Mouse (Mus musculus) hindbrain, embryonic 10.5 days (tissue): ENCODE results near the gene Nppa. TPM values are rescaled to one million over a fixed set of nuclear protein-coding genes. Genes with fewer than 3 reads are reported as not detected.
A peak's percentile ranks its signal among the peaks of the same experiment; 100 is the strongest.
"Not testable (repeated sequence)": the region's sequence is repeated elsewhere in the genome, so short reads cannot be mapped to it uniquely, and the experiment has no call there.

Experiments
- DNase-seq: peaks from one replicate; pipeline ENCODE4 v3.0.0-alpha.2; 2017; ENCODE audit warnings: low spot score
- H3K27ac ChIP-seq: fragments of 300-500 bp; sonication (generic); 2 replicates; pipeline ENCODE4 v1.5.1; 2016; ENCODE audit warnings: mild to moderate bottlenecking, moderate library complexity
- H3K27me3 ChIP-seq: fragments of 300-500 bp; sonication (generic); 2 replicates; pipeline ENCODE4 v1.6.1; 2016; ENCODE audit warnings: mild to moderate bottlenecking; ENCODE audit not compliant: poor library complexity, insufficient read depth, severe bottlenecking
- H3K36me3 ChIP-seq: fragments of 300-500 bp; sonication (generic); 2 replicates; pipeline ENCODE4 v1.6.1; 2016; ENCODE audit warnings: mild to moderate bottlenecking, moderate library complexity
- H3K4me1 ChIP-seq: fragments of 300-500 bp; sonication (generic); replicated peaks from 2 replicates; pipeline ENCODE4 v1.6.1; 2016; ENCODE audit warnings: mild to moderate bottlenecking
- H3K4me3 ChIP-seq: fragments of 300-500 bp; sonication (generic); 2 replicates; pipeline ENCODE4 v1.5.1; 2016; ENCODE audit warnings: mild to moderate bottlenecking, moderate library complexity
- H3K9me3 ChIP-seq: fragments of 300-500 bp; sonication (generic); 2 replicates; pipeline ENCODE4 v1.6.1; 2016; ENCODE audit warnings: mild to moderate bottlenecking, moderate library complexity
- WGBS: fragments of 180-500 bp; shearing (Covaris S2); methylation state at CpG from one replicate; pipeline ENCODE4 v1.1.7; 2016; 5-methylcytosine and 5-hydroxymethylcytosine counted together
- polyA plus RNA-seq: library from polyadenylated mRNA; unstranded; fragments of >200 nt; fragmentation: Nextera tagmentation; extraction: Ambion mirVana; gene quantifications from 2 replicates; pipeline ENCODE4 v1.2.1, GENCODE M21; 2016

Gene Nppa
- polyA plus RNA-seq, 1 experiment from 2014 or later = 0.21 TPM

DNA sequence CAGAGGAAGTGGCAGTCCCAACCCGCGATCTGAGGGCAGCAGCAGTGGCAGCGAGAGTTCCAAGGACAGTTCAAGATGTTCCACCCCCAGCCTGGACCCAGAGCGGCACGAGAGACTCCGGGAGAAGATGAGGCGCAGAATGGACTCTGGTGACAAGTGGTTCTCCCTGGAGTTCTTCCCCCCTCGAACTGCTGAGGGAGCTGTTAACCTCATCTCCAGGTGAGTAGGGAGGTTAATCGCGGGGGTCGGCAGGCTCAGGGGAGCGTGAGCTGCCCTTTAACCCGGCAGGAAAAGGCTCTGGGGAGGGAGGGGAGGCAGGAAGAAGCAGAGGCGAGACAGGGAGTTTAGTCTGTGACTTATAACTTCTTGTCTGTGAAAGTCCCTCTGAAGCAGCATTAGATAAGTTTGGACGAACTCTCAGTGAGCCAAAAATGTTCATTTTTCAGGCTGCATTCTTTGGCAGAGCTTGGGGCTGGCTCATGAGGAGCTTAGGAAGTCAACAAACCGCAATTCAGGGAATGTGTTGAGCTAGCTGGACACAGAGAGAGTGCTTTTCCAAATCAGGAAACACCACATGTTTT is 41.2 kb downstream of the Nppa start:
- 5% methylated on average over 16 of the region's 16 CpGs for WGBS
- no peak for DNase-seq

DNA sequence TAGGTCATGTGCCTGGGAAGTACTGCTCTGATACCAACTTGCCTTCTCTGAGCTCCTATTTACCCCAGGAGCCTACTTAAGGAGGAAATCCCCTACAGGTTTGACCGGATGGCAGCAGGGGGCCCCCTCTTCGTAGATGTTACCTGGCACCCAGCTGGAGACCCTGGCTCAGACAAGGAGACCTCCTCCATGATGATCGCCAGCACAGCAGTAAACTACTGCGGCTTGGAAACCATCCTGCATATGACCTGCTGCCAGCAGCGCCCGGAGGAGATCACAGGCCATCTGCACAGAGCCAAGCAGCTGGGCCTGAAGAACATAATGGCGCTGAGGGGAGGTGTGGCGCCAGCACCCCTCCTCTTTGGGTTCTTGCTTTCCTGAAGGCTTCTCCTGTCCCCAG is 42.8 kb downstream of the Nppa start:
- not testable (repeated sequence) for H3K27ac ChIP-seq, DNase-seq, H3K9me3 ChIP-seq, H3K27me3 ChIP-seq
- Histone ChIP-seq H3K4me3 (peak overlapping the region; percentile 13; the same call in 1 of the 2 replicates), H3K36me3 (peaks cover 58% of the 10 kb centered on the region), H3K4me1 (peaks cover 54% of the 10 kb centered on the region)
- 89% methylated on average over 8 of the region's 8 CpGs for WGBS

More for the DNA sequence above, 41.2 kb downstream of the Nppa start:
- peak overlapping the region; percentile 91 for H3K27ac ChIP-seq
- H3K4me3 ChIP-seq = peak overlapping the region; percentile 81
- H3K4me1 ChIP-seq = peaks cover 62% of the 10 kb centered on the region
- peaks cover 46% of the 10 kb centered on the region for H3K36me3 ChIP-seq
- no peaks in the 10 kb centered on the region for H3K27me3 ChIP-seq
- H3K9me3 ChIP-seq = no peaks in the 10 kb centered on the region

DNA sequence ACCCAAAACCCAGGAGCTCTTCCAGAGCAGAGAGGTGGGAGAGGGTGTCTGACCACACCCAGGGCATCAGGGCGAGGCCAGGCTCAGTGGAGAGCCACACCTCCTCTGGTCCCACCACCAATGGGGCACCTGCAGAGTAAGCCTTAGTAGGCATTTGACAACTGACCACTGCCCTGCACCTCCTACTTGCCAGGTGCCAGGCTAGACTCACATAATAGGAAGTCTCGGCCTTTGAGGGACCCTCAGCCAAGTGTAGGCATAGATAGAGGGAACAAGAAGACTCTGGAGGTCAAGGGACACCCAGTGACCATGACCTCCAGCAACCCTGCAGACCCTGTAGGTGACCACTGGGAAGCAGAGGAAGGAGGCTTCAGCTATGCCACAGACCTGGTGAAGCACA is 43.6 kb downstream of the Nppa start:
- no peak overlapping the region for H3K27ac ChIP-seq
- no peak overlapping the region for H3K4me3 ChIP-seq
- 92% methylated on average over 2 of the region's 2 CpGs for WGBS
- H3K9me3 ChIP-seq = no peaks in the 10 kb centered on the region
- H3K4me1 ChIP-seq = peaks cover 52% of the 10 kb centered on the region
- no peaks in the 10 kb centered on the region for H3K27me3 ChIP-seq
- H3K36me3 ChIP-seq = peaks cover 66% of the 10 kb centered on the region
- DNase-seq = no peak

DNA sequence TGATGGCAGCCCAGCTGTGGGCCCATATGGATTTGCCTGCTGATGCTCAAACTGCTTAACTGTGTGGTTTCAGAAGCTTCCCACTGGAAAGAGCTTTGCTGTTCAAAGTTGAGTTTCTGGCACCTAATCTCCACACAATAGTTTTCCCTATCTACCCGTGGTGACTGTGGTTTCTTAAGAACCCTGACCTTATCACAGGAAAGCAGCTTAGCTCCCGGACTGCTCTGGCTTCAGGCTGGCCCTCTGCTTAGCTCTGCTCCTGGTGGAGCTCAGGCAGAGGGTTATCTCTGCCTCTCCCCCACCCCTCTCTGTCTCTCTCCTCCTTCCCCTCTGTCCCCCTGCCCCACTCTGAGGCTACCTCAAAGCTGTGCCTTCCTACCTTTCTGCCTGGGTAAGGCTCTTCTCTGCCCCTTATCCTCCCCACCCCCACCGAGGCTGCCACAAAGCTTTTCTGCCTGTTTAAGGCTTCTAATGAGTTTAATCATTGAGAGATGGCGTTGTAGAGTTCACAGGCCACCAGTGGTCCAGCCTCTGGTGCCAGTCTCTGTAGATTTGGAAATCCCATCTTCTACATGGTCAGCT is 46.0 kb downstream of the Nppa start:
- Histone ChIP-seq H3K36me3 (peaks cover 90% of the 10 kb centered on the region), H3K27ac (0 out of 2 replicates have a peak overlapping the region, but pooled peaks have one; percentile 62)
- 76% methylated on average over 4 of the region's 4 CpGs for WGBS

DNA sequence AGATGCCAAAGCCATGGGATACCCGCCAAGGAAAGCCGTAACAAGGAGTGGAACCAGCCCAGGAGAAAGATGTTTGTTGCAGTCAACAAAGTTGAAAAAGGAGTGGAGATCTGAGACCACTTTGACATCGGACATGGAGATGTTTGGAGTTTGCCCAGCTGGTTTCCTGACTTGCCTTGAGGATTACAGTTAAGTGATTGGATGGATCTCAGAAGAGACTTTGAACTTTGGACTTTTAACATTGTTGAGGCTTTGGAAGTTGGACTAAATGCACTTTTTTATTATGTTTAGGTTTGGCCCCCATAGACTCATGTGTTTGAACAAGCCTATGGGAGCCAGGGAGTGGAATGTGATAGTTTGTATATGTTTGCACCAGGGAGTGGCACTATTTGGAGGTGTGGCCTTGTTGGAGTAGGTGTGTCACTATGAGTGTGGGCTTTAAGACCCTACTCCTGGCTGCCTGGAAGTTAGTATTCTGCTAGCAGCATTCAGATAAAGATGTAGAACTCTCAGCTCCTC is 49.9 kb downstream of the Nppa start:
- H3K4me3 ChIP-seq, H3K9me3 ChIP-seq, H3K27me3 ChIP-seq, H3K4me1 ChIP-seq, DNase-seq, H3K27ac ChIP-seq: not testable (repeated sequence)
- 93% methylated on average over 3 of the region's 3 CpGs for WGBS
- H3K36me3 ChIP-seq = peaks cover 99% of the 10 kb centered on the region

More for the DNA sequence above, 46.0 kb downstream of the Nppa start:
- H3K4me3 ChIP-seq = no peak overlapping the region
- H3K27me3 ChIP-seq = no peaks in the 10 kb centered on the region
- no peaks in the 10 kb centered on the region for H3K9me3 ChIP-seq
- no peak for DNase-seq
- peaks cover 27% of the 10 kb centered on the region for H3K4me1 ChIP-seq

DNA sequence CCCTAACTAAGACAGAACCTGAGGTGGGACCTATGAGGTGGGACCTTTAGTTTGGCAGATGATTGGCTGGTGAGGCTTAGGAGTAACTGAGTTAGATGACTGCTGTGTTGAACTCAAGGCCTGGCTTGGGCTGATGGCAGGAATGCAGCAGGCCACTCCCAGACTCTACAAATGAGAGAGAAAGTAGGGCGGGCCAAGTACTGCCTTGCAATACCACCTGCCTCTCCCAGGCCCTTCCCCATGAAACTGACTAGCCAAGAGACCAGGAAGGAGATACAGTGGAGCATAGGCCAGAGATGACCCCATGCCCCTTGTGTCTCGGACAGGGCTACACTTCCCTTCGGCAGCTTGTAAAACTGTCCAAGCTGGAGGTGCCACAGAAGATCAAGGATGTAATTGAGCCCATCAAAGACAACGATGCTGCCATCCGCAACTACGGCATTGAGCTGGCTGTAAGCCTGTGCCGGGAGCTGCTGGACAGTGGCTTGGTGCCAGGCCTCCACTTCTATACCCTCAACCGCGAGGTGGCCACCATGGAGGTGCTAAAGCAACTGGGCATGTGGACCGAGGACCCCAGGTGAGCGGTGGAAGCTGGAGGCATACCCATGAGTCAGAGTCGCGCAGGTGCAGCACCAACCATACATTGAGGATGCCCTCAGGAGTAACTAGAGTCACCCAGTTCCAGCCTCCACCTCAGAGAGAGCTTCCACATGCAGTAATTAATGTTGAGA is 50.7 kb downstream of the Nppa start:
- 96% methylated on average over 13 of the region's 13 CpGs for WGBS
- H3K4me3 ChIP-seq = no peak overlapping the region
- no peaks in the 10 kb centered on the region for H3K4me1 ChIP-seq
- H3K27ac ChIP-seq = no peak overlapping the region
- no peak for DNase-seq
- H3K27me3 ChIP-seq = no peaks in the 10 kb centered on the region
- peaks cover 100% of the 10 kb centered on the region for H3K36me3 ChIP-seq
- no peaks in the 10 kb centered on the region for H3K9me3 ChIP-seq

Other genes starting within 250 kb of the Nppa start
- gene Zfp984, start 190.9 kb upstream of the Nppa start, polyA plus RNA-seq = 4.6 and 6.4 TPM in 2 replicates
- 4.4 and 5.1 TPM in 2 replicates for gene Zfp933, start 152.4 kb upstream of the Nppa start, polyA plus RNA-seq
- gene Miip, start 131.9 kb upstream of the Nppa start, polyA plus RNA-seq = 67.6 and 69.3 TPM in 2 replicates
- 13.5 and 15.8 TPM in 2 replicates for gene Fv1, start 131.7 kb upstream of the Nppa start, polyA plus RNA-seq
- gene Mfn2, start 96.0 kb upstream of the Nppa start, polyA plus RNA-seq = 43.4 and 52.4 TPM in 2 replicates
- gene Plod1, start 64.0 kb upstream of the Nppa start, polyA plus RNA-seq = 30.5 and 31.2 TPM in 2 replicates
- 11.9 and 14.9 TPM in 2 replicates for gene 2510039O18Rik, start 59.8 kb upstream of the Nppa start, polyA plus RNA-seq
- 0.29 TPM in 1 of 2 replicates, not detected in the other for gene Nppb, start 14.9 kb upstream of the Nppa start, polyA plus RNA-seq
- 13.9 and 17.8 TPM in 2 replicates for gene Clcn6, start 38.1 kb downstream of the Nppa start, polyA plus RNA-seq
- 28.1 and 30.0 TPM in 2 replicates for gene Mthfr, start 38.4 kb downstream of the Nppa start, polyA plus RNA-seq
- 15.6 and 15.7 TPM in 2 replicates for gene Agtrap, start 87.3 kb downstream of the Nppa start, polyA plus RNA-seq
- 74.3 and 86.9 TPM in 2 replicates for gene Mad2l2, start 129.7 kb downstream of the Nppa start, polyA plus RNA-seq
- 6.5 and 13.1 TPM in 2 replicates for gene Draxin, start 130.0 kb downstream of the Nppa start, polyA plus RNA-seq
- 11.0 and 15.6 TPM in 2 replicates for gene Fbxo6, start 151.4 kb downstream of the Nppa start, polyA plus RNA-seq
- gene Fbxo44, start 159.8 kb downstream of the Nppa start, polyA plus RNA-seq = 48.0 and 86.5 TPM in 2 replicates
- 3.3 and 4.6 TPM in 2 replicates for gene Fbxo2, start 159.9 kb downstream of the Nppa start, polyA plus RNA-seq